8 mouse cellular contexts compared by ENCODE assay signal in the genomic region with DNA sequence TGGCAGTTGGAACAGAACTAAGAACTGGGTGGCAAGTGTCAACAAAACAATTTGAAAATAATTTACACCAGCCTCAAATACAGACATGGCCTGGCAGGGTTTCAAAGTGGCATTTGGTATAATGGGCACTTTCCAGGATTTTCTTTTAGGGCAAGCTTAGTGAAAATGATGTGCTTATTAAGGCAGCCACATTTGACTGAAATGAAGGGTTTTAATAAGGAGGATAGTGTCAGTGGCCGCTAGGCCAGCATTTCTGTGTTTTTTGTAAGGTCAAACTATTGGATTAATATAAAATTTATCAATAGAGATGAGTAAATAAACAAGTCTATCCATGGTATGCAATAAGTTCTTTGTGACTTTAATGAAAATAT. TPM values are rescaled to one million over a fixed set of nuclear protein-coding genes. Genes with fewer than 3 reads are reported as not detected.
DNase-seq lines count a peak whose midpoint lies in the region; ATAC-seq and TF ChIP-seq lines count a peak whose summit lies in the region.
"Had no signal": no experiment of that assay in that cellular context is flagged by ENCODE, and none has a peak within 500 bp of the region (broad histone marks: within the 10 kb centered on the region; RNA-seq: fewer than 3 reads in every experiment).

No protein-coding gene starts in this region.

- TF ChIP-seq CTCF in forebrain, postnatal 0 days (IDR thresholded peaks at IDR 0.05; ENCODE audit: low read depth), result no peak

- H3K4me1 ChIP-seq in lung, embryonic 15.5 days, result no peaks in the 10 kb centered on the region
- H3K4me1 ChIP-seq in forebrain, postnatal 0 days (ENCODE audit: insufficient read depth), result no peaks in the 10 kb centered on the region
- H3K4me1 ChIP-seq in limb, embryonic 15.5 days, result no peaks in the 10 kb centered on the region
- no peaks in the 10 kb centered on the region for H3K4me1 ChIP-seq in stomach, embryonic 15.5 days

- no peak for DNase-seq in lung, postnatal 14 days
- no peak for DNase-seq in forebrain, postnatal 0 days
- no peak for DNase-seq in embryo, embryonic 11 days
- no peak for DNase-seq in gastrocnemius, postnatal 36 days

- H3K9me3 ChIP-seq in lung, embryonic 15.5 days, result no peaks in the 10 kb centered on the region
- H3K9me3 ChIP-seq in forebrain, postnatal 0 days (ENCODE audit: low read length), result no peaks in the 10 kb centered on the region
- no peaks in the 10 kb centered on the region for H3K9me3 ChIP-seq in limb, embryonic 15.5 days
- H3K9me3 ChIP-seq in stomach, embryonic 15.5 days, result no peaks in the 10 kb centered on the region

- 48% methylated on average over 1 of the region's 1 CpGs for WGBS in lung, embryonic 15.5 days
- 49% methylated on average over 1 of the region's 1 CpGs for WGBS in forebrain, postnatal 0 days
- WGBS in limb, embryonic 15.5 days, result 74% methylated on average over 1 of the region's 1 CpGs
- 69% methylated on average over 1 of the region's 1 CpGs for WGBS in stomach, embryonic 15.5 days

- H3K27me3 ChIP-seq in lung, embryonic 15.5 days, result no peaks in the 10 kb centered on the region
- no peaks in the 10 kb centered on the region for H3K27me3 ChIP-seq in forebrain, postnatal 0 days (ENCODE audit: insufficient read depth, low read length)
- no peaks in the 10 kb centered on the region for H3K27me3 ChIP-seq in limb, embryonic 15.5 days
- no peaks in the 10 kb centered on the region for H3K27me3 ChIP-seq in stomach, embryonic 15.5 days (replicated peaks)

- H3K36me3 ChIP-seq in lung, embryonic 15.5 days, result no peaks in the 10 kb centered on the region
- no peaks in the 10 kb centered on the region for H3K36me3 ChIP-seq in forebrain, postnatal 0 days (ENCODE audit: insufficient read depth)
- no peaks in the 10 kb centered on the region for H3K36me3 ChIP-seq in limb, embryonic 15.5 days
- no peaks in the 10 kb centered on the region for H3K36me3 ChIP-seq in stomach, embryonic 15.5 days

- peak overlapping the region; percentile 57 for H3K4me2 ChIP-seq in lung, embryonic 15.5 days
- H3K4me2 ChIP-seq in forebrain, postnatal 0 days (ENCODE audit: low read depth), result peak overlapping the region; percentile 46
- H3K4me2 ChIP-seq in limb, embryonic 15.5 days, result peak overlapping the region; percentile 52
- peak overlapping the region; percentile 50 for H3K4me2 ChIP-seq in stomach, embryonic 15.5 days

- no peak overlapping the region for H3K9ac ChIP-seq in lung, embryonic 15.5 days
- H3K9ac ChIP-seq in forebrain, postnatal 0 days, result no peak overlapping the region
- H3K9ac ChIP-seq in limb, embryonic 15.5 days, result no peak overlapping the region
- H3K9ac ChIP-seq in stomach, embryonic 15.5 days, result no peak overlapping the region

- no peak for ATAC-seq in lung, embryonic 15.5 days (ENCODE audit: borderline replicate concordance, extremely low read depth, low FRiP score, low TSS enrichment)
- 0 out of 2 replicates have a peak, but pooled peaks have one; percentile 3 for ATAC-seq in forebrain, postnatal 0 days
- ATAC-seq in limb, embryonic 15.5 days (ENCODE audit: insufficient number of reproducible peaks, low FRiP score, low TSS enrichment, low read depth), result no peak
- no peak for ATAC-seq in stomach, embryonic 15.5 days (ENCODE audit: insufficient read depth, low FRiP score, low read depth)
- ATAC-seq: Patski had no signal

- H3K27ac ChIP-seq in lung, embryonic 15.5 days, result no peak overlapping the region
- H3K27ac ChIP-seq in forebrain, postnatal 0 days (ENCODE audit: low read depth, low read length), result no peak overlapping the region
- no peak overlapping the region for H3K27ac ChIP-seq in limb, embryonic 15.5 days
- H3K27ac ChIP-seq in stomach, embryonic 15.5 days, result no peak overlapping the region

- intact Hi-C loops in gastrocnemius, postnatal 36 days (cut with DNase I), result no loop called here

- H3K4me3 ChIP-seq in lung, embryonic 15.5 days, result peak overlapping the region; percentile 33
- peak overlapping the region; percentile 38 for H3K4me3 ChIP-seq in forebrain, postnatal 0 days (ENCODE audit: low read depth, low read length)
- peak overlapping the region; percentile 39 for H3K4me3 ChIP-seq in limb, embryonic 15.5 days
- H3K4me3 ChIP-seq in stomach, embryonic 15.5 days (replicated peaks), result peak overlapping the region; percentile 36

RNA-seq across cellular contexts. Expression of a gene that starts 0.5 kb away (rescaled TPM):
- polyA plus RNA-seq in lung, embryonic 15.5 days (2015; fragmentation: Nextera tagmentation; extraction: Ambion mirVana), result 0.57 and 0.70 TPM in 2 replicates
- 1.9 and 6.1 TPM in 2 replicates for total RNA-seq in forebrain, postnatal 0 days (2014; rRNA removed)
- polyA plus RNA-seq in forebrain, postnatal 0 days (2015; fragmentation: Nextera tagmentation; extraction: Ambion mirVana), result 0.53 and 0.93 TPM in 2 replicates
- 0.24 and 0.29 TPM in 2 replicates for polyA plus RNA-seq in limb, embryonic 15.5 days (2015; fragmentation: Nextera tagmentation; extraction: Ambion mirVana)
- 0.31 and 0.48 TPM in 2 replicates for polyA plus RNA-seq in stomach, embryonic 15.5 days (2015; fragmentation: Nextera tagmentation; extraction: Ambion mirVana)
- not detected for total RNA-seq in gastrocnemius, postnatal 36 days (2021)
